Mouse (Mus musculus) thymus, adult 2 months (tissue): Measurements from ENCODE around the gene Olfr24. TPM values are rescaled to one million over a fixed set of nuclear protein-coding genes. Genes with fewer than 3 reads are reported as not detected.

ENCODE experiments used
- DNase-seq: peaks from one replicate; pipeline ENCODE4 v3.0.0; 2021
- H3K27ac ChIP-seq: fragments of 200-500 bp; 2 replicates; pipeline ENCODE4 v1.5.1; 2012; ENCODE audit warnings: low read length, control low read depth; ENCODE audit not compliant: control insufficient read depth, insufficient read depth
- H3K27me3 ChIP-seq: fragments of 200-500 bp; 2 replicates; pipeline ENCODE4 v1.6.1; 2012; ENCODE audit warnings: mild to moderate bottlenecking, low read length, moderate library complexity, mixed read lengths; ENCODE audit not compliant: control insufficient read depth, insufficient read depth
- H3K36me3 ChIP-seq: fragments of 200-500 bp; 2 replicates; pipeline ENCODE4 v1.6.1; 2012; ENCODE audit warnings: mild to moderate bottlenecking, low read length, moderate library complexity; ENCODE audit not compliant: control insufficient read depth, insufficient read depth
- H3K4me1 ChIP-seq: fragments of 200-500 bp; replicated peaks from 2 replicates; pipeline ENCODE4 v1.6.1; 2012; ENCODE audit warnings: low read length; ENCODE audit not compliant: control insufficient read depth, insufficient read depth
- H3K4me3 ChIP-seq: fragments of 200-500 bp; 2 replicates; pipeline ENCODE4 v1.5.1; 2012; ENCODE audit warnings: mild to moderate bottlenecking, low read length, control low read depth, moderate library complexity; ENCODE audit not compliant: control insufficient read depth, insufficient read depth
- CTCF ChIP-seq: fragments of 200-500 bp; IDR thresholded peaks from 2 replicates; pipeline ENCODE4 v1.5.1; 2012; ENCODE audit warnings: mild to moderate bottlenecking, control low read depth, low read length, moderate library complexity, borderline replicate concordance; ENCODE audit not compliant: control insufficient read depth, poor library complexity, insufficient read depth; ENCODE audit errors: extremely low read depth
- POLR2A ChIP-seq: fragments of 200-500 bp; IDR thresholded peaks from 2 replicates; pipeline ENCODE4 v1.6.1; 2012; ENCODE audit warnings: mild to moderate bottlenecking, low read length, control low read depth, moderate library complexity; ENCODE audit not compliant: control insufficient read depth, poor library complexity, insufficient read depth; ENCODE audit errors: extremely low read depth
- WGBS: fragments of 180-500 bp; shearing (Covaris S2); methylation state at CpG from one replicate; pipeline ENCODE4 v1.1.7; 2018; 5-methylcytosine and 5-hydroxymethylcytosine counted together
- polyA plus RNA-seq: library from polyadenylated mRNA; depleted of rRNA; stranded (reverse); fragments of >200 nt; gene quantifications from 2 replicates; pipeline ENCODE4 v1.2.3, GENCODE M21; 2012; rRNA removed

Gene Olfr24
- polyA plus RNA-seq, 1 experiment: not detected

DNA sequence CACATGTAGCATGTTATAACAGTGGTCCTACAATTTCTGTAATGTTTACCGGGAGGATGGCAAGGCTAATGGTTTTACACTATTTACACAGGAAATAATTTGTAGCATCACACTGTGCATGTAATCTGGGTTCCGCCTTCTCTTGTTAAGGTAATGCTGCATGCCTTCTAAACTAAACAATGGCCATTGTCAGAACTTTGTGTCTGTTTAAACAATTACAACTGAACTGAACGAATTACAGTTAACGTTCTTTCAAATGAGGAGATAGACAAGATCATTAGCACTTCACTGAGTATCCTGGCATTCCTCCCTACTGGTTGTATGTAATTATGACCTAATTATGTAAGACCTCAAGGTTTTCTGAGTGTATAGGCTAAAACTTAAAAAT, 41.1 kb downstream of the Olfr24 start:
- DNase-seq: no peak
- no peak for TF ChIP-seq CTCF
- TF ChIP-seq POLR2A: no peak
- no peaks in the 10 kb centered on the region for H3K36me3 ChIP-seq
- WGBS: 84% methylated on average over 4 of the region's 4 CpGs
- H3K27ac ChIP-seq: no peak overlapping the region
- no peaks in the 10 kb centered on the region for H3K27me3 ChIP-seq
- H3K4me3 ChIP-seq: no peak overlapping the region
- no peaks in the 10 kb centered on the region for H3K4me1 ChIP-seq

- no peak for DNase-seq
- TF ChIP-seq CTCF (no peak), POLR2A (no peak)
- H3K36me3 ChIP-seq: no peaks in the 10 kb centered on the region
- H3K4me1 ChIP-seq: no peaks in the 10 kb centered on the region
- H3K27me3 ChIP-seq: no peaks in the 10 kb centered on the region
- WGBS: 60% methylated on average over 6 of the region's 6 CpGs
- H3K4me3 ChIP-seq: no peak overlapping the region
- H3K27ac ChIP-seq: no peak overlapping the region
These were observed 41.7 kb downstream of the Olfr24 start for GRCm38 (mm10) chr9:18721931-18722711.

DNA sequence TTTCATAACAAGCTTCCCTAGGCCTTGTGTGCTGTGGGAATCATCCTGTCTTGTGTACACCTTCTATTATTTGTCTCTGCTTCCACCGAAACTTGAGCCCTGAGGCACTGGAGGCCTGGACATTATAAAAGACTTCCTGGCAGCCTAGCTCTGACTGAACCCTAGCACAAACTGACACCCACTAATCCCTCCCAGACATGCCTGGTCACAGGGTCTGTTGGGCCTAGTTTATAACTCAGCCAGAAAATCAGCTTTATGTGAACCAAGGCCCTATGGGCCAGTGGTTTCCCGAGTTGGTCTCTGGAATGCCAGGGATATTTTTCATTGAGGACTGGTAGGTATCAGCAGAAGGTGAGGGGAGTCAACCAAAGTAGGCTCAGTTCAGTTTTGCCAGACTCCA, 42.8 kb downstream of the Olfr24 start:
- TF ChIP-seq POLR2A (no peak), CTCF (no peak)
- WGBS: 76% methylated on average over 2 of the region's 2 CpGs
- Histone ChIP-seq H3K4me3 (no peak overlapping the region), H3K4me1 (no peaks in the 10 kb centered on the region), H3K36me3 (no peaks in the 10 kb centered on the region), H3K27me3 (no peaks in the 10 kb centered on the region), H3K27ac (no peak overlapping the region)
- no peak for DNase-seq

GRCm38 (mm10) chr9:18705628-18706027, 58.2 kb downstream of the Olfr24 start:
- H3K27me3 ChIP-seq: no peaks in the 10 kb centered on the region
- DNase-seq: no peak
- TF ChIP-seq POLR2A (no peak), CTCF (no peak)
- no peaks in the 10 kb centered on the region for H3K4me1 ChIP-seq
- no peaks in the 10 kb centered on the region for H3K36me3 ChIP-seq
- H3K27ac ChIP-seq: no peak overlapping the region
- no peak overlapping the region for H3K4me3 ChIP-seq

Other genes with a start within 250 kb of the Olfr24 start
- 0.54 and 1.1 TPM in 2 replicates for gene Muc16, start 89.5 kb downstream of the Olfr24 start, polyA plus RNA-seq
- gene Olfr828, start 55.5 kb upstream of the Olfr24 start, polyA plus RNA-seq: not detected in 2 replicates
- gene Olfr829, start 90.9 kb upstream of the Olfr24 start, polyA plus RNA-seq: not detected in 2 replicates
- not detected in 2 replicates for gene Olfr830, start 110.7 kb upstream of the Olfr24 start, polyA plus RNA-seq
- gene Olfr832, start 173.1 kb upstream of the Olfr24 start, polyA plus RNA-seq: not detected in 2 replicates
- gene Olfr834, start 224.0 kb upstream of the Olfr24 start, polyA plus RNA-seq: not detected in 2 replicates